Mouse (Mus musculus) induced T-regulatory cell, adult 2 months (primary cell): ENCODE measurements around the gene Lix1.

ENCODE experiments used
- DNase-seq: peaks from one replicate; pipeline ENCODE4 v3.0.0-alpha.2; 2012; ENCODE audit warnings: low read depth

The Lix1 gene

DNA sequence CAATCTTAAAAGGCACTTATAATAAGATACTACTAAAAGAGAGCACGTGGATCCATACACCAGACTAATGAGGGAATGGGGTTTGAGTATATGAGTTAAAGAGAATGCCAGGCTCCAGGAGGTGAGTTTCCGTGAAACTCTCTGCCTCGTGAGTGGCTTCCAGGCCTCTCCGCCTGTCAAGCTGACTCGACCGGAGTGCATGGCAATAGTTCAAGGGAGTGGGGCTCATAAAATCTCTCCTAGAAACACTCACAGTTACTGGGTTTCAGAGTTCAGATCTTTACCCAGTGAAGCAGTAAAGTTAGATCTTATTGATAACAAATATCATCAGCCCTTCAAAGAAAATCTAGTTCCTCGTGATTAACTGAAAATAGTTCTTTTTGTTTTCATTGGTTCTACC, 94.3 kb downstream of the Lix1 start:
- no peak for DNase-seq

DNA sequence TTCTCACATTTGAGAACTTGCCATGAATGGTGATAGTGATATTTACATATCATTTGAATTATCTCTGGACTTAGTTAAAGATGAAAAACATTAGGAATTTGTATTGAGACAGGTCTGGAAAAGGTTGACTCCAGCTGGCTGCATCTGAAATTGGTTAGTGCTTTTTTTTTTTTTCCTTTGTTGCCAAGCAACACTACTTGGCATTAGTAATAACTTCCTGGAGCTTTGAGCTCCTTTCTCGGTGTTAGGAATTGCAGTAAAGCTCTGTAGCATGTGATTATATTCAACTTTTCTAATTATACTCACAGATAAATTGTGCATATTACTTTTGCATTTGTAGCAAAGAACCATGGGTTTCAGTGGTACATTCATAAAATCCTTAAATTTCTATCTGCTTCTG, 96.4 kb downstream of the Lix1 start:
- DNase-seq = no peak

DNA sequence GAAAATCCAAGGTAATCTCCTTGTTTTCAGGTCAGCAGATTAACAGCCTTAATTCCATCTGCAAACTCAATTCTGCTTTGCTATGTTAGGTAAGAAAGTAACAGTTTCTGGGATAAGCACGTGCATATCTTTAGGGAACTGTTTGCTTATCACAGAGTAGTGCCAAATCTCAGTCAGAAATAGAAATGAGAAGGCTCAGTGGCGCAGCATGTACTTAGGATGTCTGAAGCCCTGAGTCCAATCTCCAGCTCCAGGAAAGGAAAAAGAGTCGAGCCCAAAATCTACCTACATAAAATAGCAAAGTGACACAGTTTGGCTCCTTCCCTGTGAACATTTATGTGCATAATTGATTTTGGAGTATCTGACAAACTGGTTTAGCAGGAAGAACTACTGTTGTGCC, 96.8 kb downstream of the Lix1 start:
- DNase-seq = no peak

DNA sequence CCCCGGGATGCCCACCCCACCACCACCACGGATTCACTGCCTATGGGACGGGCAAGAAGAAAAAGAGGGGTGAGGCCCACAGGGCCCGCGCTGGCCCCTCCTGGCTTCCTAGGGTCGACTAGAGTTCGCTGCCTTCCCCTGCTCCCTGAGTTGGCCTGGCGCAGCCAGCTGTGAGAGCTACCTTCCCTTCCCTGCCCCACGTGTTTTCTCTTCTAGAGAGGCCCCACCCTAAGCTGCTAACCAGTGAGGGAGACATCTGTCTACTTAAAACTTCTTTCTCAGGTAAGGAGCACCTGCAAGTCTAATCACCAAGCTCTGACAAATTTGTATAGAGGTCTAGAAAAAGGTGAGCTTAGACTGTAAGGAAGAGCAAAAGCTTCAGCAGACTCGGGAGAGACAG, 104.2 kb downstream of the Lix1 start:
- no peak for DNase-seq
